Mouse (Mus musculus): ENCODE measurements around the gene Gm30083. TPM values are rescaled to one million over a fixed set of nuclear protein-coding genes. Genes with fewer than 3 reads are reported as not detected.
A peak's percentile ranks its signal among the peaks of the same experiment; 100 is the strongest.

The Gm30083 gene
- polyA plus RNA-seq, 1 experiment, result not detected

DNA sequence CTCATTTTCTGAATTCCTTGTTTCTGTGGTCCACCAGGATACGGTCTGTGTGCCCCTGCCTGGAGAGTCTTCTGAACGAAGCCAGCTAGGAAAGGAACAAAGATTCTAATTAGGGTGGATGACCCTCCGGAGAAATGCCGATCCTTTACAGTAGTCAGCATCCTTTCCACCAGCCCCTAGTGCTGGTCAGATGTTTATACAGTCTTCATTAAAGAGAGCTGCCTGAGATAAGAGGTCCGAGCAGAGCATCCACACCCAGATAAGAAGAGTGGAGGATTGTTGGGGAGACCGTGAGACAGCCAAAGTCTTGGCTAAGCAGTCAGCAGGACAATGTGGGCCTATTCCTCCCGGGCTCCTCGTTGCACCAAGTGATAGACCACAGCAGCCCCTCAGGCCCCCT is 74.2 kb downstream of the Gm30083 start, which contains the start of gene Gdf2:
Gene Gdf2 (plus strand): TSS at position 301 of the 400 bp plus-strand sequence.
- H3K36me3 ChIP-seq (ENCODE audit: control insufficient read depth, insufficient read depth, low read length, poor library complexity, severe bottlenecking), result no peaks in the 10 kb centered on the region
- H3K9me3 ChIP-seq (replicated peaks; ENCODE audit: control insufficient read depth, insufficient read depth, low read length, poor library complexity, severe bottlenecking), result no peaks in the 10 kb centered on the region
- no peak within 1 kb of the TSS for H3K4me3 ChIP-seq (ENCODE audit: low read depth, low read length)
- TF ChIP-seq POLR2A (IDR thresholded peaks at IDR 0.05; ENCODE audit: insufficient read depth, low read length) (no peak), EP300 (IDR thresholded peaks at IDR 0.05; ENCODE audit: insufficient read depth, low read depth, low read length) (no peak), CTCF (IDR thresholded peaks at IDR 0.05; ENCODE audit: low read depth, low read length) (no peak)
- H3K4me1 ChIP-seq (ENCODE audit: control insufficient read depth, insufficient read depth, low read length), result no peaks in the 10 kb centered on the region
- no peak within 1 kb of the TSS for H3K27ac ChIP-seq (ENCODE audit: insufficient read depth, low read length)
- H3K9ac ChIP-seq (ENCODE audit: low read depth, poor library complexity, severe bottlenecking), result no peak within 1 kb of the TSS
- no peaks in the 10 kb centered on the region for H3K27me3 ChIP-seq (ENCODE audit: control insufficient read depth, insufficient read depth, low read length, poor library complexity, severe bottlenecking)

DNA sequence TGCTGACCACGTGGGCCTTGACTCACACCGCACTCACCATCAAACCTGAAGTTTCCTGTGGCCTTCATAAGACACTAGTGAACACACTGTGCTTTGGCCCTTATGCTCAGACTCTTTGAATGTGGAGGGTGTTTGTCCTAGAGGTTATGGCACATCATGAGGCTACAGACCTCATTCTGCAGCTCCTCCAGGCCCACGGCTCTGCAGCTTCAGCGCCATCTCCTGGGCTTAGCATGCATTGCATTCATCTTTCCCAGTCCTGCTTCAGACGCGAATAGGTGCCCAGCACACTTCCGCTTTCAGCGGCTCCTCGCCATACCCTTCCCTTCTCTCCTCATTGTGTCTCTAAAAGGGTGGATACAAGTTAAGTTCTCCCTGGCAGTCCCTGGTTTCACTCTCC is 75.9 kb downstream of the Gm30083 start:
- Histone ChIP-seq H3K4me3 (ENCODE audit: low read depth, low read length) (no peak overlapping the region), H3K27ac (ENCODE audit: insufficient read depth, low read length) (no peak overlapping the region), H3K9ac (ENCODE audit: low read depth, poor library complexity, severe bottlenecking) (no peak overlapping the region)

More for the DNA sequence above, 75.9 kb downstream of the Gm30083 start:
- Histone ChIP-seq H3K27me3 (ENCODE audit: control insufficient read depth, insufficient read depth, low read length, poor library complexity, severe bottlenecking) (no peaks in the 10 kb centered on the region), H3K36me3 (ENCODE audit: control insufficient read depth, insufficient read depth, low read length, poor library complexity, severe bottlenecking) (no peaks in the 10 kb centered on the region), H3K9me3 (replicated peaks; ENCODE audit: control insufficient read depth, insufficient read depth, low read length, poor library complexity, severe bottlenecking) (no peaks in the 10 kb centered on the region), H3K4me1 (ENCODE audit: control insufficient read depth, insufficient read depth, low read length) (no peaks in the 10 kb centered on the region)
- no peak for TF ChIP-seq EP300 (IDR thresholded peaks at IDR 0.05; ENCODE audit: insufficient read depth, low read depth, low read length)
- TF ChIP-seq CTCF (IDR thresholded peaks at IDR 0.05; ENCODE audit: low read depth, low read length), result peak; percentile 90
- no peak for TF ChIP-seq POLR2A (IDR thresholded peaks at IDR 0.05; ENCODE audit: insufficient read depth, low read length)

Other genes starting within 250 kb of the Gm30083 start
- gene Gdf10, start 91.6 kb downstream of the Gm30083 start, polyA plus RNA-seq (2011; ENCODE audit: insufficient read depth, insufficient read length, low read depth, missing spikeins), result 0.17 TPM in 1 of 2 replicates, not detected in the other
- not detected in 2 replicates for gene Gdf2, start 74.1 kb downstream of the Gm30083 start, polyA plus RNA-seq (2011; ENCODE audit: insufficient read depth, insufficient read length, low read depth, missing spikeins)
- not detected in 2 replicates for gene Rbp3, start 61.2 kb downstream of the Gm30083 start, polyA plus RNA-seq (2011; ENCODE audit: insufficient read depth, insufficient read length, low read depth, missing spikeins)
- not detected in 2 replicates for gene Zfp488, start 36.4 kb downstream of the Gm30083 start, polyA plus RNA-seq (2011; ENCODE audit: insufficient read depth, insufficient read length, low read depth, missing spikeins)
- gene Gm5460, start 1.6 kb upstream of the Gm30083 start, polyA plus RNA-seq (2011; ENCODE audit: insufficient read depth, insufficient read length, low read depth, missing spikeins), result not detected in 2 replicates
- gene Antxrl, start 37.5 kb upstream of the Gm30083 start, polyA plus RNA-seq (2011; ENCODE audit: insufficient read depth, insufficient read length, low read depth, missing spikeins), result not detected in 2 replicates
- 23.3 and 24.6 TPM in 2 replicates for gene Anxa8, start 70.8 kb upstream of the Gm30083 start, polyA plus RNA-seq (2011; ENCODE audit: insufficient read depth, insufficient read length, low read depth, missing spikeins)
- gene A630023A22Rik, start 87.6 kb upstream of the Gm30083 start, polyA plus RNA-seq (2011; ENCODE audit: insufficient read depth, insufficient read length, low read depth, missing spikeins), result not detected in 2 replicates
- gene Npy4r, start 137.3 kb upstream of the Gm30083 start, polyA plus RNA-seq (2011; ENCODE audit: insufficient read depth, insufficient read length, low read depth, missing spikeins), result not detected in 2 replicates
- 1.1 and 1.3 TPM in 2 replicates for gene Gprin2, start 186.5 kb upstream of the Gm30083 start, polyA plus RNA-seq (2011; ENCODE audit: insufficient read depth, insufficient read length, low read depth, missing spikeins)
- 0.31 TPM in 1 of 2 replicates, not detected in the other for gene Syt15, start 204.4 kb upstream of the Gm30083 start, polyA plus RNA-seq (2011; ENCODE audit: insufficient read depth, insufficient read length, low read depth, missing spikeins)